In genomic region chr8:17689641-17690040, GRCm38 (mm10) we compare ENCODE assay signal across 17 mouse cellular contexts.
"Had no signal": no experiment of that assay in that cellular context is flagged by ENCODE, and none has a peak within 500 bp of the region (broad histone marks: within the 10 kb centered on the region; RNA-seq: fewer than 3 reads in every experiment).

No protein-coding gene starts in this region.

- ATAC-seq: liver, postnatal 0 days; midbrain, embryonic 13.5 days; midbrain, embryonic 15.5 days had no signal

- H3K4me3 ChIP-seq: liver, embryonic 13.5 days; liver, embryonic 15.5 days; megakaryocyte, embryonic 14.5 days; midbrain, embryonic 13.5 days; midbrain, embryonic 15.5 days; neural tube, embryonic 12.5 days; stomach, embryonic 15.5 days had no signal

- H3K27me3 ChIP-seq: liver, embryonic 13.5 days; liver, embryonic 15.5 days; megakaryocyte, embryonic 14.5 days; midbrain, embryonic 13.5 days; midbrain, embryonic 15.5 days; neural tube, embryonic 12.5 days; stomach, embryonic 15.5 days had no signal

- H3K9ac ChIP-seq: liver, embryonic 13.5 days; liver, embryonic 15.5 days; liver, postnatal 0 days; midbrain, embryonic 13.5 days; midbrain, embryonic 15.5 days; neural tube, embryonic 12.5 days; stomach, embryonic 15.5 days had no signal

- H3K4me2 ChIP-seq: liver, embryonic 11.5 days; liver, embryonic 13.5 days; liver, embryonic 15.5 days; midbrain, embryonic 11.5 days; midbrain, embryonic 13.5 days; midbrain, embryonic 15.5 days; neural tube, embryonic 12.5 days; stomach, embryonic 15.5 days had no signal

- DNase-seq: liver; liver, embryonic 13.5 days; liver, postnatal 0 days; right cerebral cortex, postnatal 14 days; thymus, adult 2 months; thymus, postnatal 25 days; thymus, postnatal 4 days had no signal

- H3K4me1 ChIP-seq: liver, embryonic 13.5 days; liver, embryonic 15.5 days; megakaryocyte, embryonic 14.5 days; midbrain, embryonic 13.5 days; midbrain, embryonic 15.5 days; neural tube, embryonic 12.5 days; stomach, embryonic 15.5 days had no signal

- H3K27ac ChIP-seq: liver, embryonic 13.5 days; liver, embryonic 15.5 days; macrophage; midbrain, embryonic 13.5 days; midbrain, embryonic 15.5 days; neural tube, embryonic 12.5 days; stomach, embryonic 15.5 days; stomach, postnatal 0 days had no signal

- H3K9me3 ChIP-seq: liver, embryonic 13.5 days; liver, embryonic 15.5 days; megakaryocyte, embryonic 14.5 days; midbrain, embryonic 13.5 days; midbrain, embryonic 15.5 days; neural tube, embryonic 12.5 days; stomach, embryonic 15.5 days had no signal

- H3K36me3 ChIP-seq: liver, embryonic 13.5 days; liver, embryonic 15.5 days; midbrain, embryonic 13.5 days; midbrain, embryonic 15.5 days; neural tube, embryonic 12.5 days; stomach, embryonic 15.5 days had no signal
